Mouse (Mus musculus) megakaryocyte, adult 5-6 weeks (primary cell): ENCODE results near the gene Pecr. TPM values are rescaled to one million over a fixed set of nuclear protein-coding genes. Genes with fewer than 3 reads are reported as not detected.
"Not testable (repeated sequence)": the region's sequence is repeated elsewhere in the genome, so short reads cannot be mapped to it uniquely, and the experiment has no call there.

ENCODE experiments used
- ATAC-seq: 2 replicates; pipeline ENCODE4 v1.8.0; 2016; ENCODE audit warnings: mild to moderate bottlenecking, inconsistent platforms; ENCODE audit not compliant: poor library complexity, severe bottlenecking
- total RNA-seq, 2 experiments: library from RNA; stranded (forward) in 1 of 2; stranded (reverse) in 1 of 2; fragments of 153-499, 151-499 nt in 1 of 2; fragments of 221-1000, 200-1000 nt in 1 of 2; gene quantifications; 2 replicates each; pipeline versions ENCODE4 v1.2.3 to v1.2.4; 2015 to 2017

The Pecr gene
- total RNA-seq, 2 experiments from 2014 or later = 0.29 to 1.3 TPM

GRCm38 (mm10) chr1:72237007-72237775 lies 46.9 kb downstream of the Pecr start:
- ATAC-seq = no peak

GRCm38 (mm10) chr1:72236363-72237006 lies 47.6 kb downstream of the Pecr start:
- peak; percentile 96 for ATAC-seq

GRCm38 (mm10) chr1:72232592-72232991 lies 51.5 kb downstream of the Pecr start:
- ATAC-seq = not testable (repeated sequence)

- peak; percentile 23 for ATAC-seq
Measured at GRCm38 (mm10) chr1:72228974-72229373, 55.1 kb downstream of the Pecr start.

GRCm38 (mm10) chr1:72227546-72227945 lies 56.6 kb downstream of the Pecr start:
- no peak for ATAC-seq

GRCm38 (mm10) chr1:72226887-72227481 lies 57.1 kb downstream of the Pecr start:
- ATAC-seq = no peak

- ATAC-seq = 0 out of 2 replicates have a peak, but pooled peaks have one; percentile 9
Measured at GRCm38 (mm10) chr1:72226172-72226886, 57.8 kb downstream of the Pecr start.

- ATAC-seq = peak; percentile 88
Measured at GRCm38 (mm10) chr1:72225720-72226171, 58.4 kb downstream of the Pecr start.

- ATAC-seq = no peak
Measured at GRCm38 (mm10) chr1:72225054-72225718, 58.9 kb downstream of the Pecr start.

GRCm38 (mm10) chr1:72220008-72220407 lies 64.1 kb downstream of the Pecr start:
- ATAC-seq = peak; percentile 49; the same call in 1 of the 2 replicates

- ATAC-seq = no peak
Measured at GRCm38 (mm10) chr1:72219116-72219515, 65.0 kb downstream of the Pecr start.

GRCm38 (mm10) chr1:72218626-72219025 lies 65.5 kb downstream of the Pecr start:
- no peak for ATAC-seq

GRCm38 (mm10) chr1:72216761-72217160 lies 67.4 kb downstream of the Pecr start:
- ATAC-seq = no peak

GRCm38 (mm10) chr1:72215174-72215573 lies 68.9 kb downstream of the Pecr start:
- ATAC-seq = no peak

GRCm38 (mm10) chr1:72214470-72214961 lies 69.6 kb downstream of the Pecr start:
- ATAC-seq = peak; percentile 81

GRCm38 (mm10) chr1:72213954-72214353 lies 70.2 kb downstream of the Pecr start:
- ATAC-seq = no peak

GRCm38 (mm10) chr1:72211701-72212699 lies 72.1 kb downstream of the Pecr start, which contains the start of gene Mreg:
Gene Mreg (minus strand): TSS chr1:72212307.
- ATAC-seq = peak; percentile 77

GRCm38 (mm10) chr1:72210803-72211679 lies 73.1 kb downstream of the Pecr start:
- ATAC-seq = peak; percentile 9; the same call in 1 of the 2 replicates
